Mouse (Mus musculus) CH12.LX (cell line): ENCODE measurements at regions not wholly inside any gene's neighbourhood (a gene's known extent, or its start where the extent isn't known, plus 50 kb on each side); places are given as distances from the start of the nearest gene placed in this dataset.
"Not testable (repeated sequence)": the region's sequence is repeated elsewhere in the genome, so short reads cannot be mapped to it uniquely, and the experiment has no call there.

Experiments
- DNase-seq: peaks from one replicate; pipeline ENCODE4 v3.0.0-alpha.2; 2013; ENCODE audit errors: extremely low read depth
- H3K27ac ChIP-seq: 2 replicates; pipeline ENCODE4 v1.5.1; 2012; ENCODE audit warnings: low read depth, mild to moderate bottlenecking, control low read depth, moderate library complexity; ENCODE audit not compliant: insufficient read depth
- H3K27me3 ChIP-seq: replicated peaks from 2 replicates; pipeline ENCODE3; 2012; ENCODE audit warnings: inconsistent platforms
- H3K36me3 ChIP-seq, 2 experiments: replicated peaks in 1 of 2; 2 replicates each; pipeline versions ENCODE3 to v1.6.1; 2012; ENCODE audit warnings: inconsistent platforms in 1 of 2, low read length in 1 of 2, mild to moderate bottlenecking in 1 of 2, mixed read lengths in 1 of 2, moderate library complexity in 1 of 2; ENCODE audit not compliant: control insufficient read depth in 1 of 2, insufficient read depth in 1 of 2
- H3K4me1 ChIP-seq, 2 experiments: 2 replicates each; pipeline ENCODE4 v1.6.1; 2012; ENCODE audit warnings: inconsistent platforms in 1 of 2, moderate library complexity in 1 of 2; ENCODE audit not compliant: insufficient read depth in 2 of 2, control insufficient read depth in 1 of 2
- H3K4me2 ChIP-seq: 2 replicates; pipeline ENCODE4 v1.6.1; 2012; ENCODE audit warnings: low read depth, mild to moderate bottlenecking, control low read depth; ENCODE audit not compliant: poor library complexity, insufficient read depth, severe bottlenecking
- H3K4me3 ChIP-seq, 3 experiments: fragments of 150-350 bp in 1 of 3; sonication (generic) in 1 of 3; replicated peaks in 1 of 3; 2 replicates each; pipeline versions ENCODE3 to v1.5.1; 2011 to 2012; ENCODE audit warnings: low read depth in 2 of 3, low read length in 2 of 3, mild to moderate bottlenecking in 2 of 3, moderate library complexity in 2 of 3, control low read depth in 1 of 3, improper control_type of control experiment in 1 of 3, inconsistent platforms in 1 of 3, mixed read lengths in 1 of 3; ENCODE audit not compliant: poor library complexity in 1 of 3
- H3K79me2 ChIP-seq: replicated peaks from 2 replicates; pipeline ENCODE4 v1.6.1; 2012; ENCODE audit warnings: mild to moderate bottlenecking, moderate library complexity; ENCODE audit not compliant: control insufficient read depth, poor library complexity, insufficient read depth, severe bottlenecking; ENCODE audit errors: extremely low read depth
- H3K9ac ChIP-seq: 2 replicates; pipeline ENCODE4 v1.6.1; 2012; ENCODE audit warnings: low read depth, mild to moderate bottlenecking, control low read depth, moderate library complexity; ENCODE audit not compliant: insufficient read depth
- H3K9me3 ChIP-seq: replicated peaks from 2 replicates; pipeline ENCODE3; 2012; ENCODE audit warnings: low read length, inconsistent platforms, mixed read lengths
- BHLHE40 ChIP-seq: IDR thresholded peaks from 2 replicates; pipeline ENCODE4 v1.6.1; 2011; ENCODE audit warnings: mild to moderate bottlenecking, low read depth, low read length, improper control_type of control experiment
- CHD1 ChIP-seq: IDR thresholded peaks from 2 replicates; pipeline ENCODE4 v1.6.1; 2012; ENCODE audit warnings: low read depth, low read length, improper control_type of control experiment, inconsistent platforms
- CTCF ChIP-seq, 2 experiments: IDR thresholded peaks in 1 of 2; conservative IDR thresholded peaks in 1 of 2; 2 replicates each; pipeline ENCODE4 v1.5.1; 2011 to 2012; ENCODE audit warnings: low read depth in 2 of 2, low read length in 2 of 2, improper control_type of control experiment in 1 of 2, inconsistent platforms in 1 of 2, mild to moderate bottlenecking in 1 of 2, moderate library complexity in 1 of 2
- ETS1 ChIP-seq: conservative IDR thresholded peaks from 2 replicates; pipeline ENCODE4 v1.6.1; 2012; ENCODE audit warnings: low read depth, mild to moderate bottlenecking, inconsistent platforms, low read length, improper control_type of control experiment, moderate library complexity
- HCFC1 ChIP-seq: IDR thresholded peaks from 2 replicates; pipeline ENCODE4 v1.6.1; 2012; ENCODE audit warnings: low read depth, mild to moderate bottlenecking, inconsistent platforms, low read length, improper control_type of control experiment
- IRF4 ChIP-seq: IDR thresholded peaks from 2 replicates; pipeline ENCODE4 v1.6.1; 2014; ENCODE audit warnings: low read depth, mild to moderate bottlenecking, inconsistent platforms, low read length, improper control_type of control experiment
- JUN ChIP-seq: IDR thresholded peaks from 2 replicates; pipeline ENCODE4 v1.6.1; 2011; ENCODE audit warnings: low read depth, mild to moderate bottlenecking, low read length, improper control_type of control experiment, moderate library complexity; ENCODE audit not compliant: insufficient read depth
- JUND ChIP-seq: conservative IDR thresholded peaks from 2 replicates; pipeline ENCODE4 v1.6.1; 2011; ENCODE audit warnings: low read depth, low read length, improper control_type of control experiment
- KAT2A ChIP-seq: IDR thresholded peaks from 2 replicates; pipeline ENCODE4 v1.6.1; 2012; ENCODE audit warnings: low read length, improper control_type of control experiment, inconsistent platforms; ENCODE audit not compliant: insufficient replicate concordance
- MAFK ChIP-seq: IDR thresholded peaks from 2 replicates; pipeline ENCODE4 v1.6.1; 2011; ENCODE audit warnings: low read length, improper control_type of control experiment; ENCODE audit not compliant: insufficient replicate concordance
- MAX ChIP-seq: IDR thresholded peaks from 2 replicates; pipeline ENCODE4 v1.6.1; 2011; ENCODE audit warnings: low read length, improper control_type of control experiment
- MEF2A ChIP-seq: IDR thresholded peaks from 2 replicates; pipeline ENCODE4 v1.6.1; 2014; ENCODE audit warnings: low read depth, mild to moderate bottlenecking, inconsistent platforms, low read length, improper control_type of control experiment, borderline replicate concordance
- MXI1 ChIP-seq: IDR thresholded peaks from 2 replicates; pipeline ENCODE4 v1.6.1; 2011; ENCODE audit warnings: mild to moderate bottlenecking, low read depth, low read length, improper control_type of control experiment
- MYC ChIP-seq: IDR thresholded peaks from 2 replicates; pipeline ENCODE4 v1.6.1; 2011; ENCODE audit warnings: low read depth, mild to moderate bottlenecking, improper control_type of control experiment, low read length
- NRF1 ChIP-seq: IDR thresholded peaks from 2 replicates; pipeline ENCODE4 v1.6.1; 2014; ENCODE audit warnings: low read depth, mild to moderate bottlenecking, inconsistent platforms, low read length, improper control_type of control experiment, moderate library complexity
- POLR2A ChIP-seq: IDR thresholded peaks from 2 replicates; pipeline ENCODE4 v1.6.1; 2011; ENCODE audit warnings: low read depth, mild to moderate bottlenecking, improper control_type of control experiment, low read length
- RAD21 ChIP-seq: IDR thresholded peaks from 2 replicates; pipeline ENCODE4 v1.6.1; 2011; ENCODE audit warnings: low read depth, mild to moderate bottlenecking, low read length, improper control_type of control experiment, moderate library complexity
- SIN3A ChIP-seq: IDR thresholded peaks from 2 replicates; pipeline ENCODE4 v1.6.1; 2012; ENCODE audit warnings: low read length, improper control_type of control experiment, inconsistent platforms
- SMC3 ChIP-seq: IDR thresholded peaks from 2 replicates; pipeline ENCODE4 v1.6.1; 2011; ENCODE audit warnings: low read depth, low read length, improper control_type of control experiment
- UBTF ChIP-seq: IDR thresholded peaks from 2 replicates; pipeline ENCODE4 v1.6.1; 2012; ENCODE audit warnings: low read depth, mild to moderate bottlenecking, inconsistent platforms, low read length, improper control_type of control experiment, moderate library complexity
- ZC3H11A ChIP-seq: IDR thresholded peaks from 2 replicates; pipeline ENCODE4 v1.6.1; 2012; ENCODE audit warnings: low read depth, mild to moderate bottlenecking, inconsistent platforms, low read length, improper control_type of control experiment
- ZNF384 ChIP-seq: IDR thresholded peaks from 2 replicates; pipeline ENCODE4 v1.6.1; 2012; ENCODE audit warnings: low read depth, low read length, improper control_type of control experiment, inconsistent platforms
- dilution Hi-C: fragments of 300-500 bp; cut with MboI; formaldehyde crosslinking; loops from 2 replicates; pipeline ENCODE4 v1.14.3; 2020; ENCODE audit warnings: low sequenced_read_pairs; ENCODE audit not compliant: extremely low pct_unique_long_range_greater_than_20kb, extremely low pct_ligation_motif_present
- in situ Hi-C: fragments of 300-500 bp; cut with MboI; formaldehyde crosslinking; loops from 3 replicates; pipeline ENCODE4 v1.14.3; 2019; ENCODE audit warnings: low sequenced_read_pairs, low pct_ligation_motif_present, low pct_unique_long_range_greater_than_20kb, mixed read lengths

DNA sequence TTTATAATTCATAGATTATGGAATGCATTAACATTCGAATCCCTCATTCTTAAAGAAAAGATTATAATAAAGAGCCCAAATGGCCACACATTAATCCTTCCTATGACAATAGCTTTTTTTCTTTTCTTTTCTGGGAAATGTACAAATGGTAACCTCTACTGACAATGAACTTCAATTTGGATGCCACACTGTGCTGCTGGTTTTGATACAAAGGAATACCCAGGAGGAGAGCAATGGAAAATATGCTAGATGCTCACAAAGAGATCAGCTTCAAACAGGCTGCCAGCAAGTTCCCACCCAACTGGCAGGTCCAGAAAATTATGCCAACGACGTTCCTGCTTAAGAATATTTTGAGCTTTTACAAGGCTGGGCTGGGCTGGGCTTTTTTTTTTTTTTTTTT is 364.4 kb upstream of the Dpp10 start:
- Histone ChIP-seq H3K27ac (no peak overlapping the region), H3K79me2 (no peaks in the 10 kb centered on the region), H3K36me3 (no peaks in the 10 kb centered on the region), H3K9me3 (peaks cover 16% of the 10 kb centered on the region), H3K4me1 (no peaks in the 10 kb centered on the region), H3K4me2 (no peak overlapping the region), H3K4me3 (no peak overlapping the region), H3K9ac (no peak overlapping the region), H3K27me3 (no peaks in the 10 kb centered on the region)
- TF ChIP-seq RAD21 = no peak
- TF ChIP-seq MAFK = no peak
- TF ChIP-seq CTCF (conservative IDR thresholded peaks at IDR 0.05 in 1 of 2, IDR thresholded peaks at IDR 0.05 in 1 of 2; ENCODE audit: low read depth in 2 of 2, low read length in 2 of 2) = no peak
- TF ChIP-seq UBTF = no peak
- TF ChIP-seq BHLHE40 = no peak
- no peak for TF ChIP-seq MEF2A
- in situ Hi-C loops (no loop called here), dilution Hi-C loops (no loop called here)
- no peak for DNase-seq

DNA sequence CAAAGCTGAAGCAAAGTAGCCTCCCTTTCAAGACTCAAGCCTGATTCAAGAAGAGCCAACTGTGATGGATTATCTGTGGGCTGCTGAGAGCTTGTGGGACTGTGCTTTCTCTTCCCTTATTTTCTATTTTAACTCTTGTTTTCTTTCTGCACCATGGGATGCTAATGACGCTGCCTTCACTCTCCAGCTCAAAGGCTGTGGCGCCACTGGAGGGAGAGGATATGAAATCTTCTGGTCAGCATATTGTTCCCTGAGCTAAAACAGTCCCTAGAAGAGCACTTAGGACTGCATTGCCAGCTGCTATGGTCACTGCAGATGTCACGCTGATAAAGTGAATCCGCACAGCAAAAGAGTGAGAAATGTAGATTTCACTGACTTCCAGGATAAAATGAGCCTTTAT is 324.2 kb upstream of the Dpp10 start:
- H3K4me1 ChIP-seq = no peaks in the 10 kb centered on the region
- TF ChIP-seq JUN (no peak), CHD1 (no peak), IRF4 (no peak), ZC3H11A (no peak), POLR2A (no peak), ETS1 (no peak), SMC3 (no peak), KAT2A (no peak), MXI1 (no peak), JUND (no peak), UBTF (no peak), NRF1 (no peak), RAD21 (no peak), HCFC1 (no peak), ZNF384 (no peak), MAX (no peak), SIN3A (no peak), MYC (no peak)
- TF ChIP-seq, all 38 proteins: peak for 0
- Histone ChIP-seq H3K9ac (no peak overlapping the region), H3K36me3 (no peaks in the 10 kb centered on the region), H3K4me3 (no peak overlapping the region), H3K4me2 (no peak overlapping the region), H3K9me3 (peaks cover 44% of the 10 kb centered on the region), H3K79me2 (no peaks in the 10 kb centered on the region), H3K27me3 (no peaks in the 10 kb centered on the region), H3K27ac (no peak overlapping the region)
- DNase-seq = no peak
- dilution Hi-C loops = no loop called here
- in situ Hi-C loops = no loop called here

DNA sequence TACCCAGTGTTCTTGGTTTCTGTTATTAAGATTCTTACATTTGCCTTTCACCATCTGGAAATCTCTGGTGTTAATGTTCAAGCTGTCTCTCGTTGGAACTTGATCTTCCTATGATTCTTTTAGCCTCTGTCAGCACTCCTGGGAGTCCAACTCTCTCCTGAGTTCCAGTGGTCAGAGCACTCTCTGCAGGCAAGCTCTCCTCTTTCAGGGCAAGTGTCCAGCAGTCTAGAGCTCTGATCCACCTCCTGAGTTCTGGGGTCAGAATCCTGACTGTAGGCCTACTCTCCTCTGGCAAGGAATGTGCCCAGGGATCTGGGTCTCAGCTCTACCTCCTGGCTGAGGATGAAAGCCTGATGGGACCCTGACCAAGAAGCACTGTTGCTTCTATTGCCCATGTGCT is 303.1 kb upstream of the Dpp10 start:
- H3K79me2 ChIP-seq, H3K9ac ChIP-seq, in situ Hi-C loops, H3K4me1 ChIP-seq, H3K4me3 ChIP-seq, H3K27ac ChIP-seq, H3K36me3 ChIP-seq, dilution Hi-C loops, H3K27me3 ChIP-seq, DNase-seq, H3K4me2 ChIP-seq: not testable (repeated sequence)
- peaks cover 10% of the 10 kb centered on the region for H3K9me3 ChIP-seq
